Mouse (Mus musculus) 3T3-L1 (cell line): ENCODE measurements at regions not wholly inside any gene's neighbourhood (a gene's known extent, or its start where the extent isn't known, plus 50 kb on each side); places are given as distances from the start of the nearest gene placed in this dataset.

Experiments used
- DNase-seq: peaks from one replicate; pipeline ENCODE4 v3.0.0-alpha.2; 2015; ENCODE audit warnings: low read depth, low spot score

DNA sequence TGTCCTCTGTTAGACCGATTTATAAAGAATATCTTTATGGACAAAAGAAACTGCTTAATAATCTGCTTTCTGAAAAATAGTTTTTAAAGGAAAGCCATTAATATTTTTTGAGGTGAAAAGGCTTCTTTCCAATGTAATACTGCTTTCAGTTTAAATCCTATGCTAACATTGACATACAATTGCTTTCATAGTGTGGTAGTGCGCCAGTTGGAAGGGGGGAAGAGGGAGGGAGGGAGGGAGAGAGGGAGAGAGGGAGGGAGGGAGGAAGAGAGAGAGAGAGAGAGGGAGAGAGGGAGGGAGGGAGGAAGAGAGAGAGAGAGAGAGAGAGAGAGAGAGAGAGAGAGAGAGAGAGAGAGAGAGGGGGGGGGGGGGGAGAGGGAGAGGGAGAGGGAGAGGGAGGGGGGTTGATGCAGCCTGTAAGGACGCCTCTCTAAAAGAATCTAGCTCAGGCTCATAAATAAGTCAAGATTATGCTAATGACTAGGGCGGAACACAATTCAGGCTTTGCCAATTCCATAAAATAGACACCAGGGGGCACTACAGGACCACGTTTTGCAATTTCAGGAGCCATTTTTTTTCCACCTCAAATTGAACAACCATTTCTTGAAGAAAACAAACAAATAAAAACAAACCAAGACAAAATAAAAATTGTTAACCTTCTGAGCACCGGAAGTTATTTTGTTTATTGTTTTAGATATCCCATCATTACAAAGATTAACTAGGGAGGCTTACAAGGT lies 223.6 kb upstream of the Nfe2l3 start:
- DNase-seq: peak; percentile 94

DNA sequence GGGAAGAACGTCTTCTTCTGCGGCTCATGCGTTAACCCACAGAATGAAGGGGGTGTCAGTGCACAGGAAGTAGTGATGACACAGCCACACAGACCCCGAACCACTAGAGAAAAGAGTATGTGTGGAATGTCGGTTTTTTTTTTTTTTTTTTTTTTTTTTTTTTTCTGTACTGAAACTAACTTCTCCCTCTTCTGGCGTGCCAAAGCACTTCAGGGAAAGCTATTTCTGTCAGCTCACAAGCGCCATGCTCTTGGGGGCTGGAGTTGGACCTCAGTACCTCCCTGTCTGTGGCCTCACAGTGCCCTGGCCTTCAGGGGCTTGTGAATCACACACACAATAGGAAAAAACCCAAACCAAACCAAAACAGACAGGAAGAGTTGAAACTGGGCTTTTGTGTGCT lies 221.1 kb upstream of the Nfe2l3 start:
- peak; percentile 86 for DNase-seq

DNA sequence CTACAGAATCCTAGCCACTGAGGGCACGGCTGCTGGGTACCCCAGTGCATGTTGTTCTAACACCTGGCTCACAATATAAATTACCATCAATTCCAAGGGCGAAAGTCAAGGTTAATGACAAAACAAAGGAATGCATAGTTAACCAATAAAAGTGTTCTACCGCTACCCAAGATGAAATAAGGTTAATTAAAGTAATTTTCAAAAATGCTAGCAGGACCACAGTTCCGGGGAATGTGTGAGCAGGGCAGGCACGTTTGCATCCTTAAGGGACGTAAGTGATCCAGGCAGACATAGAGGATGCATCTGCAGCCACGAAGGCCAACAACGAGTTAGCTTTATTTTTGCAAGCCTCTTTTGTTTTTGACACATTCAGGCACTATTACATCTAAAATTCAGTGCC lies 220.3 kb upstream of the Nfe2l3 start:
- DNase-seq: no peak

DNA sequence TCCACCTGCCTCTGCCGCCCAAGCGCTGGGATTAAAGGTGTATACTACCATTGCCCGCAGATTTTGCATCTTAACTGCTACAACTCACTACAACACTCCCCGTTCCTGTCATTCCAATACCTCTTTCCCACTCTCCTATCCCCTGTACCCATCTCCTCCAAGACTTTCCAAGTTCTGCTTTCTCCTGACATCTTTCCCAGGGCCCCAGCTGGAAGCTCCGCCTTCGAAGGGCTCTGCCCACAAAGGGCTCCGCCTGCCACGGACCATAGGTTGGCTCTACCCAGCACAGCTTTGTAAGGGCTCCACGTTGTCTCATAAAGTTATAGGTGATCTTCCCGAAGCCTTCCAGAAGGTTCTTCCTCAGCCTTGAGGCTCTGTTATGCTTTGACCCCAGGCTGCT lies 217.1 kb upstream of the Nfe2l3 start:
- DNase-seq: no peak

DNA sequence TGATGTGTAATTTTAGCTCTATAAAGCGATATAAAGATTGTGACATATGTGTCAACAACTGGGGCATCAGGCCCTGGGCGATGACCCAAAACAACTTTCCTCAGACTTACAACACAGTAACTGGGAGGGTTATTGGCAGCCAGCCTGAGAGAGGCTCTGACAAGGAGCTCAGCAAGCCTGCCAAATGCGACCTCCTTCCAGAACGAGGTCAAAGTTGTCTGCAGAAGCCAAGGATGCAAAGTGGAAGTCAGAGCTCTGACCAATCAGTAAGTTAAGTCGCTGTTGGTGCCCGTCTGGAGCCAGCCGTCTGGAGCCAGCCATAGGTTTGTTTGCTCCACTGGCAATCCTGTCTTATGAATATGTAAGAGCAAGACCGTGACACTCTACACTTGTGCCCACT lies 216.0 kb upstream of the Nfe2l3 start:
- peak; percentile 99 for DNase-seq

DNA sequence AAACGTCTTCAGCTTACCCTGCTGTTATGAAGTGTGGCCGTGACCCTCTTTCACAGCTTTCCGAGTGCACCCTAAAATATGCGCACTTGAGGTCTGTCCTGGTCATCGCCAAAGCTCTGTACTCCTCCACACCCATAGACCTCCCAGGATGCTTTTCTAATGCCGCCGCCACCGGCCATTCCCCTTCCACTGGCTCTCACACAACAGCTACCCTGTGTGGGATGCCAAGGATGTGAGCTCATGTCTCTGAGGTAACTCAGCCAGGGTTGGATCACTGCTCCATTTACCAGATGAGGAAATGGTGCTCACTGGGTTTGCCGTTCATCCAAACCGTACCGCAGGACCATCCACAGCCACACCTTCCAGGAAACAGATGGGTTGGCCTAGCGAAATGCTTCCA lies 212.8 kb upstream of the Nfe2l3 start:
- DNase-seq: no peak

DNA sequence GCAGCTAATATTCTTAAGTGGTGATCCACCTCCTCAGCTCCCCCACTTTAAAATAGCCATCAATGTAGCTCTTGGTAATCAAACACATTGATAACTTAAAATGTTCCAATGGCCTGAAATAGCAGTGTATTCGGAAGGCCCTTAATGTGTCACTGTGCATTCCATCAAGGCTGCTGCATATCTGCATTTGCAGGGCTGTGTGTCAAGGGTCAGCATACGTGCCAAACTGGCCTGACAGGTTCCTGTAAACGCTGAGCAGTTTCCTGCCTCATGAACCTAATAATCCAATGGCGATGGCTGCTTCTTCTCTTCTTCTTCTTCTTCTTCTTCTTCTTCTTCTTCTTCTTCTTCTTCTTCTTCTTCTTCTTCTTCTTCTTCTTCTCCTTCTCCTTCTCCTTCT lies 211.7 kb upstream of the Nfe2l3 start:
- no peak for DNase-seq

DNA sequence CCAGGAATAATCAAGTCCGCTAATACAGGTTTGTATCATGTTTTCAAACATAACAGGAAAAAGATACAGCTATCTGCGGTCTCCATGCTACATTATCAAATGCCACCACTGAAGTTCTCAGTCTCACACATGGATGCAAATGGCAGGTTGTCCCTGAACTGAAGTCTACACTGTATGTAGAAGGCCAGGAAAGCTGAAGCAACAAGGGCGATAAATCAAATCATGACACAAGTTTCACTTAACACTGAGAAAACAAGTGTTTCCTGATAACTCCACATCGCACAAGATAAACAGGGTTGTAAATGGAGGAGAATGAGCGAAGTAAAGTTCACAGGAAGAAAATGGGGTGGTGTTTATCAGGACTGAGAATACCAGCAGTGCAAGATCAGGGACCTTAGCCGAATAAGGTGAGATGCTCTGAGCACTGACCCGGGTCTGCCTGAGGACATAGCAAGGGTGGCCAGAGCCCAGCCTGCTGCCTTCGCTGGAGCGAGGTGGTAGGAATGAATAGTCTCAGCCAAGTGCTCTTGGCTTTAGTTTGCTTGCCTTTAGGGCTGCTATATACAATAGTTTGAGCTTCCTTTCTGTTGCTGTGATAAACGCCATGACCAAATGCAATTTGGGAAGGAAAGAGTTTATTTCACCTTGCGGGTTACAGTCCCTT lies 196.3 kb upstream of the Nfe2l3 start:
- no peak for DNase-seq

DNA sequence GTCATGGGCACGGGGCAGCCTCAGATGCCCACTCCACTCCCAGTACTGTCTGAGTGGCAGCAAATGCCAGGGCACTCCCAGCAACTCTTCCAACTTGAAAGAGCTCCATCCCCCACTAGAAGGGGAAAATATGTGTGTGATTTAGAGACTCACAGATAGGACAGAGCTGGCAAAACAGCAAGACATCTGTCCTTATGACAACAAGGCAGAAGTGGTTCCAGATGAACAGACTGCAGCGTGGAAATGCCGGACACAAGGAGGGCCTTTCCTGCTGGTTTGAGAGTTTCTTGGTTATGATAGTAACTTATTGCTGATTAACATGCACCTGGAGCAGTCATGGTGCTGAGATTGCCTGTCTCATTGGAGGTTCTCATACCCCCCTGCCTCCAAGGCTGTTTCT lies 192.4 kb upstream of the Nfe2l3 start:
- DNase-seq: no peak

DNA sequence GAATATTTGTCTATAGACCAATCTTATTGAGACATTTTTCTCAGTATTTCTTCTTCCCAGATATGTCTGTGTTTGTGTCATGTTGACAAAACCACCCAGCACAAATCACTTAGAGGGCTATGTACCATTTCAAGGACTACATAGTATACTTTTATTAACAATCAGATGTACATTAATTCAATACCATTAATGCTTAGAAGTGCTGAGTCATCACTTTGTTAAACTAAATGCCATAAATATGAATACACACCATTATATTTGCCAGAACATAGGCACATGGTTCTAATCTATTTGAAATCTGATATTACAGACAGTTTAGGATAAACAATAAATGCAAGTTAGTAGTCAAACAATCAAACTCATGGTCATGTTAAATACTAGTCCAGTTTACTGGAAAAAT lies 182.2 kb upstream of the Nfe2l3 start:
- no peak for DNase-seq

DNA sequence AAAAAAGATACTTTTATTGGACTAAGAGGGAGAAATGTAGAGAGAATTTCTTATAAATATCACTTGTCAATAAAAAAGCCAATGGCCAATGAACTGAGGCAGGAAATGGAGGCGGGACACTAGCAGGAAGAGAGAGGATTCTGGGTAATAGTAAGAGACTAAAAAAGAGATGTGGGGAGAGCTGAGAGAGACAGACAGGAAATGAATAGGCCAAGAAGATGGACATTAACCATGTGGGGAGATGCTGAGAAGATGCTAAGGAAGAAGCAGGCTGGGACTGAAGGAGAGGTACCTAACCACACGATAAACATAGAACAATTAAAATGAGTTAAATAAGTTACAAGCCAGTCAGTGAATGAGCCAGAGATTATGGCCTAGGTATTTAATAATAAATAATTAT lies 181.0 kb upstream of the Nfe2l3 start:
- DNase-seq: no peak

DNA sequence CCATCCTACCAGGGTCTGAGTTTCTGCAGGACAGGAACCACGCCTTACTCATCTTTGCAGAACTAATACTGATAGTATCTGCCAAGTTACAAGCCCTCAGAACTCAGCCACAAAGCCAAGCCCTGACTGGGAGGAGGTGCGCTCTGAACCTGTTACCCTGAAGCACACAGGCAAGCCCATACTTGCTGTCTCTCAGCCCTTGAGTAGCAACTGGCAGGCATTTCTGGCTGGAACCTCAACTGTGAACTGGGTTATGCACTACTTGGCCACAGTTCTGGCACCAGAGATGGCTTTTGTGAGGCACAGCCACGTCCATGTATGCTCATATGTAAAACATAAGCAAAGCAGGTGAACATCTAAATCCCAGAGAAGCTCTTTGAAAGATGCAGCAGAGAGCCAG lies 179.7 kb upstream of the Nfe2l3 start:
- no peak for DNase-seq

DNA sequence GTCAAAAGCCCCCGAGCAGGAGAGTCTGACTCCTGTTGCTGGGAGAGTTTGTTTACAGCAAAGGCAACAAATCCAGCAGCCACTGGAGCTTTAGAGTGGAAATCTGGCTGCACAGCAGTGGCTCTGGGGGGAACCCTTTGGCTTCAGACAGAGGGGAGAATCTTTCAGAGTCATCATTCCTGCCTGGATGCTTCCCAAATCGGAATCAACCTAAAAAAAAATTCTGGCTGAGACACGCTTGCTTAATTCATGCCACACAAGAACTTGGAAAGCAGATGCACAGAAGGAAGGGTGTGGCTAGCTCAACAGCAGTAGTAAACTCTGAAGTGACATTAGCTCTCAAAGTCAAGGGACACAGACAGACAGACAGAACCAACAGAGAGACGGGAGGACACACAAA lies 175.8 kb upstream of the Nfe2l3 start:
- DNase-seq: no peak

DNA sequence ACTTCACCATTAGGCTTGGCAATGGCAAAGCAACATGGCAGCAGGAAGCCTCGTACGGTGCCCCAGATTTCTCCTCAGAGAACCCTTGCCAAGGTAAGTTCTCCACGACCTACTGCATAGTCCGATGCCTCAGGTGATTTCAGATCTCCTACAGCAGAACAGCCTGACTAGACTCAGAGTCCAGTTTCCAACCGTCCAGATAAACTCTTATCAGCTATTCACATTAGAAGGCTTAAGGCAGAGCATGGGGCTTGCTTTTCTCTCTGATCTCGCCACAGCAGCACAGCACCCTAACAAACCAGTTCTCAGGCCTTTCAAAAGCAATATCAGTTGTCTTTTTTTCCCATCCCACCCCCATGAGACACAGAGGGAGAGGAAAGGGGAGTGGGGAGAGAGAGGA lies 174.9 kb upstream of the Nfe2l3 start:
- DNase-seq: no peak

DNA sequence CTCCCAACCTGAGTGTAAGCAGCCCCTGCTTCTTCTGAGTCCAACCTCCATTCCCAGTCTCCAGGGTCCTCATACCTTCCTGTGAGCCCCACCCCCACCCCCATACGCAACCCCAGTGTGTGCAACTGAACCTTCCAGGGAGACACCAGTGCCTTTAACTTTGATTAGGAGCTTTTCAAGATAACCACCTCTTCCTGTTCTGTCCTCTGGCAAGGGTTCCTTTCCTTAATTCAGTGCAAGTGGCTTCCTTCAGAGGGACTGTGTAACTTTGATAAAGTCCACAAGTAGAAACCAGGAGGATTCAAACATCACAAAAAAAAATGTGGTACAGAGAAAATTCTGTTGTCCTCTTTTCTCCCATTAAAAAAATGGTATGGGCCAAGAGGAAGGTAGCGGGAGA lies 174.2 kb upstream of the Nfe2l3 start:
- no peak for DNase-seq

DNA sequence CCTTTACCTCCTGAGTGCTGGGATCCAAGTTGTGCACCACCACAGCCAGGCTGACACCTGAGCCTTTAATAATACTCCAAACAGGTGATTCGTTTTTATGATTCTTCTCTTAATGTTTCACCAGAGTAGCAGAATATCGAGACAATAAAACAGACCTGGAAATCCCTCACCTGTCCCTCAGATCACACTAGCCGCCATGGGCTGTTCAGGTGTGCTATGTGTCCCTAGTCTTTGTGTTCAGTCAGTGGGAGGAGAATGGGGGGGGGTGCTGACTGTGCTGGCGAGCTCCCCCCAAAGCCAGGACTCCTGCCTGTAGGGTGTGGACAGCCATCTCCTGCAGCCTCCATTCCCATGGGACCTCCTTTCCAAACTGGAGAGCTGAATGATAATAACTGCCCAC lies 168.9 kb upstream of the Nfe2l3 start:
- DNase-seq: no peak

DNA sequence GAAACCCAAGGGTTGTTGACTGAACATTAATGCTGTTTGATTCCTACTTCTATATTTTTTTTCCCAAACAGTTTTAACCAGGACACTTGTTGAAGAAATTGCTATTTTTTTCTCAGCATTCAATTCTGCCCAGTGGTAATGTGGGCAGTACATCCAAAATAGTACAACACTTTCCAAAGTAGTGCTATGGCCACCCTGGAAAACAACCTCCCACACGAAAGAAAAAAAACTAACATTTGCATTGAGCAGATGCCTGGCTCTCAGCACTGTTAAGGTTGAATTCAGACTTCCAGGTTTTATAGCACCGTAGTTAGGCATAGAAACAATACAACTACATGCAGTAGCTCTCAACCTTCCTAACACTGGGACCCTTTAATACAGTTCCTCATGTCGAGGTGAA lies 167.1 kb upstream of the Nfe2l3 start:
- no peak for DNase-seq

DNA sequence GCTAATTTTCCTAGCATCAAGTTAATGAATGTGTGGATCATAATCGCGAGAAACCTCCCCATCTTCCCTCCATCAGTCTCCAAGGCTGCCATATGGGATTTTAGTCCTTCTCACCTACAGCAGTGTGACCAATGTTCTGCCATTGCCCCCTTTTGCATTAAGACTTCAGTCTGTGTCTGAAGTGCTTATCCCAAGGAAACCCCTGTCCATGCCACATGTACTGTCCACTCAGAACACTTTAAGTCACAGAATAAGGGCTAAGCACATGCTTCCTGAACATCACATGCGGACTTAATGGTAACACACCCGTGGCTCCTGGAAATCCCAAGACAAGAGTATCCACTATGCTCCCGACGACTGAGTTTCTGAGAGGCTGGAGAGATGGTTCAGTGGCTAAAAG lies 165.7 kb upstream of the Nfe2l3 start:
- DNase-seq: no peak

DNA sequence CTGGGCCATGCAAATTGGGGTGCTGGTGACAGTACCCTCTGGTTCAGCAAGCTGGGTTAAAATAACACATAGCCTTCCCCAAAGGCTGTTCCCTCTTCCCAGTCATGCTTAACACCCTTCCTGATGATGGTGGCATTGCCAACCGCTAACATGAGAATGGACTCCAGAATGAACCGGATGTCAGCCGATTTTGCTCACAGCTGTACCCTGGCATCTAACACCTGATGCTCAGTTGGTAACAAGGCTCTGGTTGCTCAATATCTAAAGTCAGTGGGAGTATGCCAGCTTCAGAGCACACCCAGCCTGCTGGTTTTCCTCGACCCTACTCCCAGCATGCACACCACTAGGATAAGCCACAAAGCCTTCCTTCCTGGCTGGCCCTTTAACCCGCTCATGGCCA lies 164.6 kb upstream of the Nfe2l3 start:
- no peak for DNase-seq

DNA sequence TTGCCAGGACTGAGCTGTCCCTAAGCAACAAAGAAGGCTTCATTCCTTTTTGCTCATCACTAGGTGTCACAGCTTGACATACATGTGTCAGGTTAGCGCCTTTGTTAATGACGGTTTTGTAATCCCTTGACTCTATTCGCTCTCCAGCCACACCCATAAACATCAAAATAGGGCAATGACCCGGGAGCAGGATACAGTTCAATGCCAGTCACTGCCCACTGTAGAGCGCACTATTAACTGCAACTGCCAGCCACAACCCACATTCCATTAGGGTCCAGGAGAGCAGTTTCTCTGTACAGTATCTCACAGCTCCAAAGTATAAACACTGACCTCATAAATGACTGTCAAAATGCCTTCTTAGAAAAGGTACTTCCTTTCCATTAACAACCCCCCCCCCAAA lies 163.5 kb upstream of the Nfe2l3 start:
- DNase-seq: no peak

DNA sequence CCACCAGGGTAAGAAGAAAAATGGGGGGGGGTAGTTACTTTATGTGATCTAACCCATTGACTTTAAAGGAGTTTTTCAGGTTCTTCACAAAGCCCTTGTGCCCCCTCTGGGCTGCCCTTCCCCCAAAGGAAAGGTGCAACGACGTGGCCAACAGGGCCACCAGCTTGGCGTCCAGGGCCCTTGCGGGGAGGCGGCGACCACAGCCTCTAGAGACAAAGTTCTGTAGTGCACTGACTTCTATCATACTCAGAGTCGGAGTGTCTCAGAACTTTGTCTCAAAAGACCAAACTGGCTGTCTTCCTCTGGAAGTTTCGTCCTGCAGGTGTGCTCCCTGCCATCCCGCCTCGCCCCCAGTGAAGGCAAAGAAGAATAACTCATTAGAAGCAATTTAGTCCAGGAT lies 162.9 kb upstream of the Nfe2l3 start:
- peak; percentile 7 for DNase-seq

DNA sequence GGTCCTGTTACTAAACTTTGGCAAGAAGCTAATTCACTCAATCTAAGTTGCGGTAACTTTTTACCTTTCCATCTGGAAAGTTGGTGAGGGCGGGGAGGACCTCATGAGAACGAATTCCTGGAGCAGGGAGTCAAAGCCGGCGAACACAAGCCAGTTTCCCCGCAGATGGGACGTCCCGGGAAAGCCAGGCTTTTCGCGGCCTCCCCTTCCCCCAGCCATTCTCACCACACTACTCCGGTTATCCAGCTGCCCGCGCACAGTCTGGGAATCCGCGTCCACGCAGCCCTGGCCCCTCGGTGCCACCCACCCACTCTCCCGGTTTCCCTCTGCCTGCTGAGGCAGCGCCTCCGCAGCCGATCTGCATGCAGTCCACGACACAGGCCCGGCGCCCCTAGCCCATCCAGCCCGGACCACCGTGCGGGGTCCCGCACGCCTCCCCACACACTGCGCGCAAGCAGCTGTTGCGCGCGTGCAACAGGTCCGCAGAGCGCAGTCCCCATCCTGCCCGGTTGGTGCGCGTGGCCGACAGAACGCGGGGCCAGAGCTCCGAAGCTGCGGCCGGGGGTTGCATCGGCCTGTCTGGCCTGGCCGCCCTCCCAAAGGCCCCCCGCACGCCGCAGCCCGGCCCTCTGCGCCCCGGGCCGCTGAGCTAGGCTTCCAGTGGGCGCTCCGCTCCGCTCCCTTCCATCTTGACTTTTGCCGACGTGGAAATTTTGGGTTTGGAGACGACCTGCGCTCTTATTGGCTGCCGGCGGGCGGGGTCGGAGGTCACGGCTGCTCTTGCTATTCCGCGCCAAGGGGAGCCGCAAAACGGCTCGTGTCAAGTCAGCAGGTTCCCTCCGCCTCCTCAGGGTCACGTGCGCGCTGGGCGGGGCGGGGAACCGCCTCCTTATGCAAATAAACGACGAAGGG lies 162.0 kb upstream of the Nfe2l3 start:
- DNase-seq: peak; percentile 69

DNA sequence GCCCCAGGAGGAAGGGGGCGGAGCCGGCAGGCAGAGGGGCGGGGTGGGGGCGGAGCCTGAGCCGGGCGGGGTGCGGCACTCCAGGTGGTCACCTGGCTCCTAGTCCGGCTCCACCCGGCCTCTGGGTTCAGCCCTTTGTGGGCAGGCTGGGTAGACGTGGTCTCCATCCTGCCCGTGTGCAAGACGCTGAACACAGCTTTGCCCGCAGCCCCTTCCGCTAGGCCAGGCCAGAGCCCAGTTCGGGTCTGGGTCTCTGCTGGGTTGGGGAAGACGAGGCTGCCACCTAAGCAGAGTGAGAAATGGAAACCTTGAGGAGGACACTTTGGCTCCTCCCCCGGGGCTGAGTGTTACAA lies 161.4 kb upstream of the Nfe2l3 start:
- no peak for DNase-seq
